Mouse (Mus musculus): ENCODE results near the gene Rerg. TPM values are rescaled to one million over a fixed set of nuclear protein-coding genes. Genes with fewer than 3 reads are reported as not detected.

Rerg gene
- total RNA-seq, 1 experiment, result 1.1 TPM

GRCm38 (mm10) chr6:137143818-137144525 is 26.3 kb downstream of the Rerg start:
- Histone ChIP-seq H3K27ac (ENCODE audit: insufficient read depth, low read depth, low read length, poor library complexity, severe bottlenecking) (no peak overlapping the region), H3K4me3 (ENCODE audit: insufficient read depth in 1 of 2, low read depth in 1 of 2, low read length in 2 of 2, poor library complexity in 1 of 2, severe bottlenecking in 1 of 2) (no peak overlapping the region), H3K9me3 (ENCODE audit: control insufficient read depth, insufficient read depth, low read depth, low read length) (no peaks in the 10 kb centered on the region), H3K9ac (ENCODE audit: insufficient read depth, low read depth, low read length, poor library complexity, severe bottlenecking) (no peak overlapping the region), H3K36me3 (ENCODE audit: control insufficient read depth, insufficient read depth, low read length, poor library complexity, severe bottlenecking) (no peaks in the 10 kb centered on the region), H3K4me1 (ENCODE audit: control insufficient read depth in 2 of 2, insufficient read depth in 2 of 2, low read length in 2 of 2, poor library complexity in 1 of 2) (peaks cover 0 to 4% of the 10 kb centered on the region in 2 experiments; a peak in 2 of 4 replicates)
- TF ChIP-seq CHD2 (IDR thresholded peaks at IDR 0.05; ENCODE audit: low read depth, low read length) (no peak), MAFK (IDR thresholded peaks at IDR 0.05; ENCODE audit: insufficient read depth, low read depth, low read length) (no peak), ZNF384 (IDR thresholded peaks at IDR 0.05; ENCODE audit: low read depth, low read length) (no peak), ZC3H11A (IDR thresholded peaks at IDR 0.05; ENCODE audit: borderline replicate concordance, low read depth, low read length) (no peak), HCFC1 (IDR thresholded peaks at IDR 0.05; ENCODE audit: borderline replicate concordance, insufficient read depth, low read length) (no peak)
- DNase-seq (ENCODE audit: low read depth, low spot score), result no peak
- in situ Hi-C loops (cut with MboI; ENCODE audit: low sequenced_read_pairs in 2 of 2, unreplicated experiment in 2 of 2), result no loop called here

GRCm38 (mm10) chr6:137142796-137143195 is 27.5 kb downstream of the Rerg start:
- Histone ChIP-seq H3K4me3 (ENCODE audit: insufficient read depth in 1 of 2, low read depth in 1 of 2, low read length in 2 of 2, poor library complexity in 1 of 2, severe bottlenecking in 1 of 2) (no peak overlapping the region), H3K9me3 (ENCODE audit: control insufficient read depth, insufficient read depth, low read depth, low read length) (no peaks in the 10 kb centered on the region), H3K4me1 (ENCODE audit: control insufficient read depth in 2 of 2, insufficient read depth in 2 of 2, low read length in 2 of 2, poor library complexity in 1 of 2) (peaks cover 0 to 4% of the 10 kb centered on the region in 2 experiments; a peak in 2 of 4 replicates), H3K9ac (ENCODE audit: insufficient read depth, low read depth, low read length, poor library complexity, severe bottlenecking) (no peak overlapping the region), H3K36me3 (ENCODE audit: control insufficient read depth, insufficient read depth, low read length, poor library complexity, severe bottlenecking) (no peaks in the 10 kb centered on the region), H3K27ac (ENCODE audit: insufficient read depth, low read depth, low read length, poor library complexity, severe bottlenecking) (no peak overlapping the region)
- DNase-seq (ENCODE audit: low read depth, low spot score), result no peak
- in situ Hi-C loops (cut with MboI; ENCODE audit: low sequenced_read_pairs in 2 of 2, unreplicated experiment in 2 of 2), result no loop called here
- TF ChIP-seq ZNF384 (IDR thresholded peaks at IDR 0.05; ENCODE audit: low read depth, low read length), result no peak
- TF ChIP-seq ZC3H11A (IDR thresholded peaks at IDR 0.05; ENCODE audit: borderline replicate concordance, low read depth, low read length), result no peak
- no peak for TF ChIP-seq MAFK (IDR thresholded peaks at IDR 0.05; ENCODE audit: insufficient read depth, low read depth, low read length)
- TF ChIP-seq CHD2 (IDR thresholded peaks at IDR 0.05; ENCODE audit: low read depth, low read length), result no peak
- no peak for TF ChIP-seq HCFC1 (IDR thresholded peaks at IDR 0.05; ENCODE audit: borderline replicate concordance, insufficient read depth, low read length)

GRCm38 (mm10) chr6:137141247-137141820 is 29.0 kb downstream of the Rerg start:
- in situ Hi-C loops (cut with MboI; ENCODE audit: low sequenced_read_pairs in 2 of 2, unreplicated experiment in 2 of 2), result no loop called here
- peaks cover 0 to 4% of the 10 kb centered on the region in 2 experiments; a peak in 2 of 4 replicates for H3K4me1 ChIP-seq (ENCODE audit: control insufficient read depth in 2 of 2, insufficient read depth in 2 of 2, low read length in 2 of 2, poor library complexity in 1 of 2)
- TF ChIP-seq ZNF384 (IDR thresholded peaks at IDR 0.05; ENCODE audit: low read depth, low read length), result no peak
- TF ChIP-seq MAFK (IDR thresholded peaks at IDR 0.05; ENCODE audit: insufficient read depth, low read depth, low read length), result no peak
- no peak for TF ChIP-seq CHD2 (IDR thresholded peaks at IDR 0.05; ENCODE audit: low read depth, low read length)
- TF ChIP-seq HCFC1 (IDR thresholded peaks at IDR 0.05; ENCODE audit: borderline replicate concordance, insufficient read depth, low read length), result no peak
- no peak for TF ChIP-seq ZC3H11A (IDR thresholded peaks at IDR 0.05; ENCODE audit: borderline replicate concordance, low read depth, low read length)
- H3K4me3 ChIP-seq (ENCODE audit: insufficient read depth in 1 of 2, low read depth in 1 of 2, low read length in 2 of 2, poor library complexity in 1 of 2, severe bottlenecking in 1 of 2), result no peak overlapping the region
- no peaks in the 10 kb centered on the region for H3K36me3 ChIP-seq (ENCODE audit: control insufficient read depth, insufficient read depth, low read length, poor library complexity, severe bottlenecking)
- no peak overlapping the region for H3K9ac ChIP-seq (ENCODE audit: insufficient read depth, low read depth, low read length, poor library complexity, severe bottlenecking)
- no peak for DNase-seq (ENCODE audit: low read depth, low spot score)
- no peaks in the 10 kb centered on the region for H3K9me3 ChIP-seq (ENCODE audit: control insufficient read depth, insufficient read depth, low read depth, low read length)
- H3K27ac ChIP-seq (ENCODE audit: insufficient read depth, low read depth, low read length, poor library complexity, severe bottlenecking), result no peak overlapping the region

GRCm38 (mm10) chr6:137138822-137139221 is 31.5 kb downstream of the Rerg start:
- Histone ChIP-seq H3K9ac (ENCODE audit: insufficient read depth, low read depth, low read length, poor library complexity, severe bottlenecking) (no peak overlapping the region), H3K4me1 (ENCODE audit: control insufficient read depth in 2 of 2, insufficient read depth in 2 of 2, low read length in 2 of 2, poor library complexity in 1 of 2) (peaks cover 0 to 4% of the 10 kb centered on the region in 2 experiments; a peak in 3 of 4 replicates), H3K36me3 (ENCODE audit: control insufficient read depth, insufficient read depth, low read length, poor library complexity, severe bottlenecking) (no peaks in the 10 kb centered on the region), H3K9me3 (ENCODE audit: control insufficient read depth, insufficient read depth, low read depth, low read length) (no peaks in the 10 kb centered on the region), H3K27ac (ENCODE audit: insufficient read depth, low read depth, low read length, poor library complexity, severe bottlenecking) (no peak overlapping the region), H3K4me3 (ENCODE audit: insufficient read depth in 1 of 2, low read depth in 1 of 2, low read length in 2 of 2, poor library complexity in 1 of 2, severe bottlenecking in 1 of 2) (no peak overlapping the region)
- in situ Hi-C loops (cut with MboI; ENCODE audit: low sequenced_read_pairs in 2 of 2, unreplicated experiment in 2 of 2), result no loop called here
- TF ChIP-seq ZC3H11A (IDR thresholded peaks at IDR 0.05; ENCODE audit: borderline replicate concordance, low read depth, low read length) (no peak), HCFC1 (IDR thresholded peaks at IDR 0.05; ENCODE audit: borderline replicate concordance, insufficient read depth, low read length) (no peak), ZNF384 (IDR thresholded peaks at IDR 0.05; ENCODE audit: low read depth, low read length) (no peak), MAFK (IDR thresholded peaks at IDR 0.05; ENCODE audit: insufficient read depth, low read depth, low read length) (no peak), CHD2 (IDR thresholded peaks at IDR 0.05; ENCODE audit: low read depth, low read length) (no peak)
- no peak for DNase-seq (ENCODE audit: low read depth, low spot score)
